Mouse (Mus musculus): ENCODE results near the gene Clec3a.

The Clec3a gene

GRCm38 (mm10) chr8:114417786-114418185 lies at the start of gene Clec3a:
Gene Clec3a, plus strand, starts transcription at chr8:114418086.
- no peak for DNase-seq (ENCODE audit: low read depth)

GRCm38 (mm10) chr8:114369038-114369976 lies 48.6 kb upstream of the Clec3a start:
- DNase-seq (ENCODE audit: low read depth): peak; percentile 80

- DNase-seq (ENCODE audit: low read depth): no peak
Measured at GRCm38 (mm10) chr8:114374390-114374789, 43.5 kb upstream of the Clec3a start.

- DNase-seq (ENCODE audit: low read depth): no peak
Measured at GRCm38 (mm10) chr8:114384189-114384588, 33.7 kb upstream of the Clec3a start.

- no peak for DNase-seq (ENCODE audit: low read depth)
Measured at GRCm38 (mm10) chr8:114387494-114387893, 30.4 kb upstream of the Clec3a start.

- peak; percentile 33 for DNase-seq (ENCODE audit: low read depth)
Measured at GRCm38 (mm10) chr8:114390465-114391254, 27.2 kb upstream of the Clec3a start.

- DNase-seq (ENCODE audit: low read depth): no peak
Measured at GRCm38 (mm10) chr8:114398326-114398725, 19.6 kb upstream of the Clec3a start.

GRCm38 (mm10) chr8:114399273-114399672 lies 18.6 kb upstream of the Clec3a start:
- no peak for DNase-seq (ENCODE audit: low read depth)

- no peak for DNase-seq (ENCODE audit: low read depth)
Measured at GRCm38 (mm10) chr8:114401679-114402078, 16.2 kb upstream of the Clec3a start.

- DNase-seq (ENCODE audit: low read depth): no peak
Measured at GRCm38 (mm10) chr8:114411421-114411820, 6.5 kb upstream of the Clec3a start.

- no peak for DNase-seq (ENCODE audit: low read depth)
Measured at GRCm38 (mm10) chr8:114418486-114418885, 600 bp downstream of the Clec3a start.

- no peak for DNase-seq (ENCODE audit: low read depth)
Measured at GRCm38 (mm10) chr8:114418904-114419303, 1.0 kb downstream of the Clec3a start.

GRCm38 (mm10) chr8:114421544-114421943 lies 3.7 kb downstream of the Clec3a start:
- DNase-seq (ENCODE audit: low read depth): no peak

- peak; percentile 86 for DNase-seq (ENCODE audit: low read depth)
Measured at GRCm38 (mm10) chr8:114438236-114438635, 20.4 kb downstream of the Clec3a start.

- DNase-seq (ENCODE audit: low read depth): peak; percentile 99
Measured at GRCm38 (mm10) chr8:114439334-114440204, 21.7 kb downstream of the Clec3a start, which contains the start of gene Wwox. Gene Wwox, plus strand, starts transcription at chr8:114439655.

- DNase-seq (ENCODE audit: low read depth): no peak
Measured at GRCm38 (mm10) chr8:114440205-114440589, 22.3 kb downstream of the Clec3a start.

- peak; percentile 85 for DNase-seq (ENCODE audit: low read depth)
Measured at GRCm38 (mm10) chr8:114441616-114442015, 23.7 kb downstream of the Clec3a start.

GRCm38 (mm10) chr8:114446884-114447283 lies 29.0 kb downstream of the Clec3a start:
- no peak for DNase-seq (ENCODE audit: low read depth)

- DNase-seq (ENCODE audit: low read depth): no peak
Measured at GRCm38 (mm10) chr8:114452278-114452677, 34.4 kb downstream of the Clec3a start.

- peak; percentile 84 for DNase-seq (ENCODE audit: low read depth)
Measured at GRCm38 (mm10) chr8:114452781-114453221, 34.9 kb downstream of the Clec3a start.

GRCm38 (mm10) chr8:114455302-114455701 lies 37.4 kb downstream of the Clec3a start:
- DNase-seq (ENCODE audit: low read depth): no peak

GRCm38 (mm10) chr8:114455953-114456352 lies 38.1 kb downstream of the Clec3a start:
- DNase-seq (ENCODE audit: low read depth): no peak
